Mouse (Mus musculus) adrenal gland (tissue): ENCODE measurements around the gene Sgk1.

Experiments
- intact Hi-C: fragments of 180-260 bp; cut with DNase I; formaldehyde crosslinking; loops from one replicate; pipeline ENCODE4 v1.15.1; 2025
- long read RNA-seq, 2 experiments: library from polyadenylated mRNA; unstranded; transcript quantifications; one replicate each; pipeline ENCODE4 v2.0.0; 2020; ENCODE audit warnings: borderline replicate concordance in 1 of 2; ENCODE audit not compliant: insufficient replicate concordance in 1 of 2

The Sgk1 gene
- long read RNA-seq, experiment 1, transcript Sgk1-201 (12 exons, 2,456 nt): minor isoform, 16 of 120 reads
- long read RNA-seq, experiment 1, transcript Sgk1-213 (12 exons, 2,602 nt): major isoform, 59 of 120 reads
- long read RNA-seq, experiment 1, transcript Sgk1-202 (12 exons, 2,576 nt): minor isoform, 17 of 120 reads
- long read RNA-seq, experiment 1, partial matches to known transcripts: 16 of 120 reads
- long read RNA-seq, experiment 1, other reads (novel, unspliced or antisense): 12 of 120 reads
- long read RNA-seq, experiment 2, transcript Sgk1-201 (12 exons, 2,456 nt): minor isoform, 19 of 87 reads
- long read RNA-seq, experiment 2, transcript Sgk1-202 (12 exons, 2,576 nt): minor isoform, 20 of 87 reads
- long read RNA-seq, experiment 2, transcript Sgk1-213 (12 exons, 2,602 nt): major isoform, 26 of 87 reads
- long read RNA-seq, experiment 2, partial matches to known transcripts: 12 of 87 reads
- long read RNA-seq, experiment 2, other reads (novel, unspliced or antisense): 10 of 87 reads

- intact Hi-C loops: no loop called here
Measured at GRCm38 (mm10) chr10:21882184-21883081, at the start of gene Sgk1. Gene Sgk1, plus strand, starts transcription at chr10:21882184.

GRCm38 (mm10) chr10:21832282-21832681 is 49.7 kb upstream of the Sgk1 start:
- intact Hi-C loops: no loop called here

GRCm38 (mm10) chr10:21833757-21834156 is 48.2 kb upstream of the Sgk1 start:
- intact Hi-C loops: no loop called here

- intact Hi-C loops: no loop called here
Measured at GRCm38 (mm10) chr10:21835077-21835476, 46.9 kb upstream of the Sgk1 start.

GRCm38 (mm10) chr10:21839248-21840155 is 42.5 kb upstream of the Sgk1 start:
- intact Hi-C loops: no loop called here

- intact Hi-C loops: no loop called here
Measured at GRCm38 (mm10) chr10:21843326-21843725, 38.7 kb upstream of the Sgk1 start.

- intact Hi-C loops: no loop called here
Measured at GRCm38 (mm10) chr10:21843861-21844260, 38.1 kb upstream of the Sgk1 start.

GRCm38 (mm10) chr10:21844391-21844790 is 37.6 kb upstream of the Sgk1 start:
- intact Hi-C loops: no loop called here

- intact Hi-C loops: no loop called here
Measured at GRCm38 (mm10) chr10:21845601-21846282, 36.2 kb upstream of the Sgk1 start.

GRCm38 (mm10) chr10:21846366-21846765 is 35.6 kb upstream of the Sgk1 start:
- intact Hi-C loops: no loop called here

GRCm38 (mm10) chr10:21847026-21847820 is 34.8 kb upstream of the Sgk1 start:
- intact Hi-C loops: no loop called here

- intact Hi-C loops: no loop called here
Measured at GRCm38 (mm10) chr10:21847931-21848670, 33.9 kb upstream of the Sgk1 start.

GRCm38 (mm10) chr10:21849251-21849650 is 32.7 kb upstream of the Sgk1 start:
- intact Hi-C loops: no loop called here

- intact Hi-C loops: no loop called here
Measured at GRCm38 (mm10) chr10:21850330-21850729, 31.7 kb upstream of the Sgk1 start.

GRCm38 (mm10) chr10:21853122-21853521 is 28.9 kb upstream of the Sgk1 start:
- intact Hi-C loops: no loop called here

GRCm38 (mm10) chr10:21853566-21854328 is 28.2 kb upstream of the Sgk1 start:
- intact Hi-C loops: no loop called here

GRCm38 (mm10) chr10:21855338-21855737 is 26.6 kb upstream of the Sgk1 start:
- intact Hi-C loops: no loop called here

- intact Hi-C loops: no loop called here
Measured at GRCm38 (mm10) chr10:21857676-21858075, 24.3 kb upstream of the Sgk1 start.
